Mouse (Mus musculus) heart, postnatal 0 days (tissue): Measurements from ENCODE around the gene Sass6. TPM values are rescaled to one million over a fixed set of nuclear protein-coding genes. Genes with fewer than 3 reads are reported as not detected.

Experiments used
- ATAC-seq: fragments of 200-750 bp; cut with Nextera tagmentation; 2 replicates; pipeline ENCODE4 v1.8.0; 2017; ENCODE audit warnings: low read depth, moderate number of reproducible peaks, moderate library complexity; ENCODE audit not compliant: insufficient read depth
- DNase-seq: peaks from one replicate; pipeline ENCODE4 v3.0.0-alpha.2; 2016; ENCODE audit warnings: low spot score
- H3K27ac ChIP-seq: fragments of 300-500 bp; sonication (generic); 2 replicates; pipeline ENCODE4 v1.5.1; 2014; ENCODE audit warnings: low read depth, mild to moderate bottlenecking
- H3K27me3 ChIP-seq: fragments of 300-500 bp; sonication (generic); 2 replicates; pipeline ENCODE4 v1.6.1; 2014; ENCODE audit warnings: low read length, mixed read lengths; ENCODE audit not compliant: control insufficient read depth, insufficient read depth
- H3K36me3 ChIP-seq: fragments of 300-500 bp; sonication (generic); replicated peaks from 2 replicates; pipeline ENCODE4 v1.6.1; 2014; ENCODE audit warnings: low read length, mixed read lengths; ENCODE audit not compliant: control insufficient read depth, insufficient read depth
- H3K4me1 ChIP-seq: fragments of 300-500 bp; sonication (generic); 2 replicates; pipeline ENCODE4 v1.6.1; 2014; ENCODE audit warnings: antibody characterized with exemption; ENCODE audit not compliant: control insufficient read depth, insufficient read depth
- H3K4me2 ChIP-seq: fragments of 300-500 bp; sonication (generic); 2 replicates; pipeline ENCODE4 v1.6.1; 2014; ENCODE audit warnings: low read depth, mild to moderate bottlenecking, low read length, moderate library complexity
- H3K4me3 ChIP-seq: fragments of 300-500 bp; sonication (generic); 2 replicates; pipeline ENCODE4 v1.5.1; 2014; ENCODE audit warnings: low read depth, low read length
- H3K9ac ChIP-seq: fragments of 300-500 bp; sonication (generic); replicated peaks from 2 replicates; pipeline ENCODE4 v1.6.1; 2014; ENCODE audit warnings: low read depth, low read length, mixed read lengths
- H3K9me3 ChIP-seq: fragments of 300-500 bp; sonication (generic); replicated peaks from 2 replicates; pipeline ENCODE4 v1.6.1; 2016; ENCODE audit warnings: low read length; ENCODE audit not compliant: control insufficient read depth
- CTCF ChIP-seq: IDR thresholded peaks from 2 replicates; pipeline ENCODE4 v1.5.1; 2016; ENCODE audit warnings: antibody characterized with exemption, control low read depth, low read depth
- EP300 ChIP-seq: IDR thresholded peaks from 2 replicates; pipeline ENCODE4 v1.6.1; 2016; ENCODE audit warnings: antibody characterized with exemption, low read depth
- WGBS: fragments of 180-500 bp; shearing (Covaris S2); extraction: QIAGEN DNeasy Blood & Tissue Kit; methylation state at CpG from one replicate; pipeline ENCODE4 v1.1.7; 2014; 5-methylcytosine and 5-hydroxymethylcytosine counted together
- polyA plus RNA-seq: library from polyadenylated mRNA; unstranded; fragments of >200 nt; fragmentation: Nextera tagmentation; extraction: Ambion mirVana; gene quantifications from 2 replicates; pipeline ENCODE4 v1.2.1, GENCODE M21; 2015
- total RNA-seq: library from RNA; depleted of rRNA; stranded (reverse); fragments of >200 nt; gene quantifications from 2 replicates; pipeline ENCODE4 v1.2.3, GENCODE M21; 2014; ENCODE audit warnings: low replicate concordance

Sass6 gene
- total and polyA plus RNA-seq, 2 experiments from 2014 or later, result 1.6 to 4.8 TPM

DNA sequence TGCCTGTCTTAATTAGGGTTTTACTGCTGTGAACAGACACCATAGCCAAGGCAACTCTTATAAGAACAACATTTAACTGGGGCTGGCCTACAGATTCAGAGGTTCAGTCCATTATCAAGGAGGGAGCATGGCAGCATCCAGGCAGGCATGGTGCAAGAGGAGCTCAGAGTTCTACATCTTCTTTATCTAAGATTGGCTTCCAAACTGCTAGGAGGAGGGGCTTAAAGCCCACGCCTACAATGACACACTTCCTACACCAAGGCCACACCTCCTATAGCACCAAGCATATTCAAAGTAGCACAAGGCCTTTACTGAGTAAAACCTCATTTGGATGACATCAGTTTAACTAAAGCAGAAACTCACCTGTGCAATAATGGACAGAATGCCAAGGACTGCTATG is 45.2 kb downstream of the Sass6 start:
- H3K4me1 ChIP-seq, result no peaks in the 10 kb centered on the region
- no peak for ATAC-seq
- TF ChIP-seq CTCF, result no peak
- TF ChIP-seq EP300, result no peak
- H3K4me2 ChIP-seq, result no peak overlapping the region
- peaks cover 91% of the 10 kb centered on the region for H3K36me3 ChIP-seq
- H3K27me3 ChIP-seq, result no peaks in the 10 kb centered on the region
- no peak overlapping the region for H3K9ac ChIP-seq
- H3K9me3 ChIP-seq, result no peaks in the 10 kb centered on the region
- WGBS, result 83% methylated on average over 1 of the region's 1 CpGs
- no peak for DNase-seq
- H3K27ac ChIP-seq, result no peak overlapping the region
- no peak overlapping the region for H3K4me3 ChIP-seq

DNA sequence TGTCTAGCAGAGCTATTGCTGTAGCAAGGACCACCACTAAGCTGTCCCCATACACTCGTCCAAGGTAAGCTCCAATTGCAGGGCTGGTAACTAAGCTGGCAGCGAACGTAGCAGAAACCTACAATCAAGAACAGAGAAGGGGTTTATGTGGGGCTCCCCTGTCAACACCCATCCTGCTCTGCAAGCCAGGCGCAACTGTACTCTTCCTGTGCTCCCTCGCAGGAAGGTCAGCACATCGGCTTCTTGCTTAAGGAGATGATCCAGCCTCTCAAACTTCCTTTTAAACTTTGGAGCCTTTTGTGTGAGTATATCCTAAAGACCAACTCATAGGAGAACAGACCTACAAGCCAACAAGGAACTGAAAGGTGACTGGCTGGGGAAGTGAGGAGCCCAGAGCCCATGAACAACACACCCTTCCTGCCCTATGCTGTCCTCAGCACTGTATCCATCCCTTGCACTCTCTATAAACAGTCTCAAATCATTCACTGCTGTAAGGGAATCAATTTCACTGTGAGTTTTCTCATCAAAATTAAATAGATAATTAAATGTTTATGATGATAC is 47.1 kb downstream of the Sass6 start:
- H3K4me1 ChIP-seq, result no peaks in the 10 kb centered on the region

DNA sequence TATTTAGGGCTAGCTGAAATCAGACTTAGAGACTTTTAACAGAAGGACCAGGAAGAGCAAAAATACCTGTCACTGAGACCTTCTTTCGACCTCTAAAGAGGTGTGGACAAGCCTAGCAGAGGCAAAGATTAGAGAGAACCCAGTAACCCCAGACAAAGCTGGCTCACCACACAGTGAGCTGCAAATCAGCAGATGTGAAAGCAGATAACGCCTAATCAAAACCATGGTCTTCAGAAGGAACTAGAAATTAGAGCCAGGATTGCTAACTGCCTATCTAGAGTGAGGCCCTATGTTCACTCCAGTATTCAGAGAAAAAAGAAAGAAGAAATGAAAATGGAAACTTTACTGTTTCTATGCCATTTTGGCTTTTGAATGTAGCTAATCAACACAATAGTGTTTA is 47.6 kb downstream of the Sass6 start:
- peaks cover 89% of the 10 kb centered on the region for H3K36me3 ChIP-seq
- no peak for ATAC-seq

More for the DNA sequence above, 47.1 kb downstream of the Sass6 start:
- ATAC-seq (no peak), DNase-seq (no peak)
- Histone ChIP-seq H3K4me2 (no peak overlapping the region), H3K4me3 (no peak overlapping the region), H3K27me3 (no peaks in the 10 kb centered on the region), H3K36me3 (peaks cover 89% of the 10 kb centered on the region), H3K27ac (no peak overlapping the region), H3K9me3 (no peaks in the 10 kb centered on the region), H3K9ac (no peak overlapping the region)
- TF ChIP-seq EP300 (no peak), CTCF (no peak)
- WGBS, result 82% methylated on average over 6 of the region's 6 CpGs

GRCm38 (mm10) chr3:116646387-116646786 is 51.6 kb downstream of the Sass6 start:
- no peak for TF ChIP-seq EP300
- TF ChIP-seq CTCF, result no peak
- H3K4me3 ChIP-seq, result no peak overlapping the region
- peaks cover 62% of the 10 kb centered on the region for H3K36me3 ChIP-seq
- no peaks in the 10 kb centered on the region for H3K27me3 ChIP-seq
- whole genome bisulfite sequencing, result 93% methylated on average over 1 of the region's 1 CpGs
- H3K4me2 ChIP-seq, result no peak overlapping the region
- no peak overlapping the region for H3K9ac ChIP-seq
- no peaks in the 10 kb centered on the region for H3K4me1 ChIP-seq
- H3K9me3 ChIP-seq, result no peaks in the 10 kb centered on the region
- DNase-seq (no peak), ATAC-seq (no peak)
- no peak overlapping the region for H3K27ac ChIP-seq

More for the DNA sequence above, 47.6 kb downstream of the Sass6 start:
- DNase-seq, result no peak
- 75% methylated on average over 2 of the region's 2 CpGs for WGBS
- no peaks in the 10 kb centered on the region for H3K27me3 ChIP-seq
- H3K4me3 ChIP-seq, result no peak overlapping the region
- H3K4me2 ChIP-seq, result no peak overlapping the region
- no peaks in the 10 kb centered on the region for H3K4me1 ChIP-seq
- H3K27ac ChIP-seq, result no peak overlapping the region
- no peaks in the 10 kb centered on the region for H3K9me3 ChIP-seq
- TF ChIP-seq CTCF (no peak), EP300 (no peak)
- no peak overlapping the region for H3K9ac ChIP-seq

DNA sequence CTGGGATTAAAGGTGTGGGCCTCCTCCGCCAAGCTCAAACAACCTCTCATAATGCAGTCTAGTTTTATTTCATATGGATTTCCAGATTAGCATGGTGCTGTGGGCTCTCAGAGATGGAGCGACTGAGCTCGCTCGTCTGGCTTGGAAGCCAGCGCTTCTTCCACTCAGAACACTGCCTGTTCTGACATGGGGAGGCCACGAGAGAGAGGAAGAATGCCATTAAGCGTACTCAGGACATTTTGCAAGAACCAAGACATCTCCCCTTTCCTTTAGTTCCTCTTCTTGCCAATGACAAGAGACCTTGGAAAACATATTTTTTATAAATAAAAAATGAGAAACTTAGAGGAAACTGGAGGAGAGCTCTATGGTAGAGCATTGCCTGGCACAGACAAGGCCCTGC is 54.0 kb downstream of the Sass6 start:
- ATAC-seq (no peak), DNase-seq (no peak)
- no peak overlapping the region for H3K9ac ChIP-seq
- H3K9me3 ChIP-seq, result no peaks in the 10 kb centered on the region
- peaks cover 42% of the 10 kb centered on the region for H3K36me3 ChIP-seq
- H3K4me3 ChIP-seq, result no peak overlapping the region
- H3K27ac ChIP-seq, result no peak overlapping the region
- no peak overlapping the region for H3K4me2 ChIP-seq
- H3K4me1 ChIP-seq, result 0 out of 2 replicates have a peak, but pooled peaks cover 10% of the 10 kb centered on the region
- 95% methylated on average over 7 of the region's 7 CpGs for WGBS
- TF ChIP-seq CTCF (no peak), EP300 (no peak)
- H3K27me3 ChIP-seq, result no peaks in the 10 kb centered on the region

DNA sequence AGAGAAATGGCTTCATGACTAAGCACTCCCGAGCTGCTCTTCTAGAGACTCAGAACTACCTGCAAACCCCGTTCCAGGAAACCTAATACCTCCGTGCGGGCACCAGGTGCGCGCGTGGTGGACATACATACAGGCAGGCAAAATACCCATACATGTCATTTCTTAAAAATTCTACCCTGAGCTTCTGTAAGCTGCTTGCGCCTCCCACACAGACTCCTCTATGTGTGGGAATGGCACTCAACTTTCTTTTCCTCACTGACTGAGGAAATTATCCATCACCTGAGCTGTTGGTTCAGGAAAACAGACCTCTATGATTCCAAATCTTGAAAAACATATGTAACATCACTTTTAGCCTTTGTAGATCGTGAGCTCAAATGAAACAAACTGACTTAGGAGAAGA is 55.9 kb downstream of the Sass6 start:
- H3K36me3 ChIP-seq, result peaks cover 27% of the 10 kb centered on the region
- H3K27me3 ChIP-seq, result no peaks in the 10 kb centered on the region
- no peak overlapping the region for H3K4me3 ChIP-seq
- H3K27ac ChIP-seq, result no peak overlapping the region
- H3K4me1 ChIP-seq, result 0 out of 2 replicates have a peak, but pooled peaks cover 10% of the 10 kb centered on the region
- no peak overlapping the region for H3K4me2 ChIP-seq
- H3K9me3 ChIP-seq, result no peaks in the 10 kb centered on the region
- 95% methylated on average over 9 of the region's 9 CpGs for WGBS
- TF ChIP-seq CTCF (no peak), EP300 (no peak)
- no peak overlapping the region for H3K9ac ChIP-seq
- no peak for ATAC-seq
- DNase-seq, result no peak
